Mouse (Mus musculus) hindbrain, postnatal 0 days (tissue): ENCODE results near the gene Rbpms2. TPM values are rescaled to one million over a fixed set of nuclear protein-coding genes. Genes with fewer than 3 reads are reported as not detected.

Experiments
- ATAC-seq: fragments of 200-750 bp; cut with Nextera tagmentation; 2 replicates; pipeline ENCODE4 v1.8.0; 2017; ENCODE audit warnings: mild to moderate bottlenecking, moderate TSS enrichment, moderate library complexity
- DNase-seq: peaks from one replicate; pipeline ENCODE4 v3.0.0-alpha.2; 2015; ENCODE audit warnings: low spot score
- H3K27ac ChIP-seq: fragments of 300-500 bp; sonication (generic); 2 replicates; pipeline ENCODE4 v1.5.1; 2014; ENCODE audit warnings: mild to moderate bottlenecking
- H3K27me3 ChIP-seq: fragments of 300-500 bp; sonication (generic); 2 replicates; pipeline ENCODE4 v1.6.1; 2014; ENCODE audit warnings: low read length, mixed read lengths; ENCODE audit not compliant: insufficient read depth
- H3K36me3 ChIP-seq: fragments of 300-500 bp; sonication (generic); 2 replicates; pipeline ENCODE4 v1.6.1; 2014; ENCODE audit warnings: low read length, mixed read lengths; ENCODE audit not compliant: insufficient read depth
- H3K4me1 ChIP-seq: fragments of 300-500 bp; sonication (generic); 2 replicates; pipeline ENCODE4 v1.6.1; 2014; ENCODE audit warnings: antibody characterized with exemption, low read length, mixed read lengths; ENCODE audit not compliant: insufficient read depth
- H3K4me2 ChIP-seq: fragments of 300-500 bp; sonication (generic); 2 replicates; pipeline ENCODE4 v1.6.1; 2014; ENCODE audit warnings: low read depth, mild to moderate bottlenecking, low read length, moderate library complexity, mixed read lengths
- H3K4me3 ChIP-seq: fragments of 300-500 bp; sonication (generic); 2 replicates; pipeline ENCODE4 v1.5.1; 2014; ENCODE audit warnings: low read length
- H3K9ac ChIP-seq: fragments of 300-500 bp; sonication (generic); replicated peaks from 2 replicates; pipeline ENCODE4 v1.6.1; 2014; ENCODE audit warnings: mild to moderate bottlenecking, low read length, moderate library complexity, mixed read lengths
- H3K9me3 ChIP-seq: fragments of 300-500 bp; sonication (generic); 2 replicates; pipeline ENCODE4 v1.6.1; 2016; ENCODE audit warnings: low read length, mixed read lengths
- CTCF ChIP-seq: IDR thresholded peaks from 2 replicates; pipeline ENCODE4 v1.5.1; 2016; ENCODE audit warnings: antibody characterized with exemption, control low read depth, low read depth
- WGBS: fragments of 180-500 bp; shearing (Covaris S2); extraction: QIAGEN DNeasy Blood & Tissue Kit; methylation state at CpG from one replicate; pipeline ENCODE4 v1.1.7; 2014; 5-methylcytosine and 5-hydroxymethylcytosine counted together
- polyA plus RNA-seq: library from polyadenylated mRNA; unstranded; fragments of >200 nt; fragmentation: Nextera tagmentation; extraction: Ambion mirVana; gene quantifications from 2 replicates; pipeline ENCODE4 v1.2.1, GENCODE M21; 2015
- total RNA-seq: library from RNA; depleted of rRNA; stranded (reverse); fragments of >200 nt; gene quantifications from 2 replicates; pipeline ENCODE4 v1.2.3, GENCODE M21; 2014; rRNA removed

Gene Rbpms2
- total and polyA plus RNA-seq, 2 experiments from 2014 or later: 3.3 to 5.1 TPM

- DNase-seq: no peak
- H3K4me2 ChIP-seq: no peak overlapping the region
- no peaks in the 10 kb centered on the region for H3K27me3 ChIP-seq
- no peaks in the 10 kb centered on the region for H3K4me1 ChIP-seq
- no peak overlapping the region for H3K27ac ChIP-seq
- WGBS: 77% methylated on average over 7 of the region's 7 CpGs
- no peak overlapping the region for H3K9ac ChIP-seq
- ATAC-seq: no peak
- no peak overlapping the region for H3K4me3 ChIP-seq
- no peaks in the 10 kb centered on the region for H3K9me3 ChIP-seq
- no peak for TF ChIP-seq CTCF
- H3K36me3 ChIP-seq: peaks cover 33% of the 10 kb centered on the region
Measured at GRCm38 (mm10) chr9:65697356-65697755, 67.9 kb downstream of the Rbpms2 start.

- H3K4me2 ChIP-seq: no peak overlapping the region
- H3K4me1 ChIP-seq: no peaks in the 10 kb centered on the region
- H3K36me3 ChIP-seq: peaks cover 35% of the 10 kb centered on the region
- no peaks in the 10 kb centered on the region for H3K9me3 ChIP-seq
- H3K27ac ChIP-seq: no peak overlapping the region
- H3K4me3 ChIP-seq: no peak overlapping the region
- H3K9ac ChIP-seq: no peak overlapping the region
- no peak for TF ChIP-seq CTCF
- no peak for DNase-seq
- no peaks in the 10 kb centered on the region for H3K27me3 ChIP-seq
- ATAC-seq: no peak
Measured at GRCm38 (mm10) chr9:65697992-65698391, 68.5 kb downstream of the Rbpms2 start.

- ATAC-seq: no peak
- Histone ChIP-seq H3K36me3 (peaks cover 31% of the 10 kb centered on the region; the same call in 1 of the 2 replicates), H3K4me3 (no peak overlapping the region), H3K27me3 (no peaks in the 10 kb centered on the region), H3K9ac (no peak overlapping the region), H3K4me2 (no peak overlapping the region), H3K9me3 (no peaks in the 10 kb centered on the region), H3K4me1 (no peaks in the 10 kb centered on the region), H3K27ac (no peak overlapping the region)
- no peak for TF ChIP-seq CTCF
- 83% methylated on average over 6 of the region's 6 CpGs for WGBS
- DNase-seq: no peak
Measured at GRCm38 (mm10) chr9:65700504-65700903, 71.1 kb downstream of the Rbpms2 start.

- Histone ChIP-seq H3K36me3 (peaks cover 24% of the 10 kb centered on the region; the same call in 1 of the 2 replicates), H3K27me3 (no peaks in the 10 kb centered on the region), H3K4me1 (no peaks in the 10 kb centered on the region), H3K9me3 (no peaks in the 10 kb centered on the region), H3K9ac (no peak overlapping the region), H3K27ac (no peak overlapping the region), H3K4me3 (no peak overlapping the region), H3K4me2 (no peak overlapping the region)
- TF ChIP-seq CTCF: no peak
- WGBS: 91% methylated on average over 9 of the region's 9 CpGs
- ATAC-seq (no peak), DNase-seq (no peak)
Measured at GRCm38 (mm10) chr9:65702286-65702685, 72.8 kb downstream of the Rbpms2 start.

GRCm38 (mm10) chr9:65703241-65703640 lies 73.8 kb downstream of the Rbpms2 start:
- no peaks in the 10 kb centered on the region for H3K4me1 ChIP-seq
- ATAC-seq: no peak
- no peak overlapping the region for H3K4me3 ChIP-seq
- no peak for TF ChIP-seq CTCF
- H3K27ac ChIP-seq: no peak overlapping the region
- DNase-seq: no peak
- peaks cover 22% of the 10 kb centered on the region; the same call in 1 of the 2 replicates for H3K36me3 ChIP-seq
- 88% methylated on average over 7 of the region's 7 CpGs for WGBS
- H3K4me2 ChIP-seq: no peak overlapping the region
- no peaks in the 10 kb centered on the region for H3K27me3 ChIP-seq
- no peak overlapping the region for H3K9ac ChIP-seq
- H3K9me3 ChIP-seq: no peaks in the 10 kb centered on the region

GRCm38 (mm10) chr9:65703926-65704595 lies 74.6 kb downstream of the Rbpms2 start:
- H3K9ac ChIP-seq: no peak overlapping the region

More at GRCm38 (mm10) chr9:65703926-65704595, 74.6 kb downstream of the Rbpms2 start:
- no peak overlapping the region for H3K27ac ChIP-seq
- 89% methylated on average over 24 of the region's 24 CpGs for WGBS
- no peak overlapping the region for H3K4me3 ChIP-seq
- no peaks in the 10 kb centered on the region for H3K27me3 ChIP-seq
- DNase-seq (no peak), ATAC-seq (no peak)
- H3K9me3 ChIP-seq: no peaks in the 10 kb centered on the region
- no peak overlapping the region for H3K4me2 ChIP-seq
- H3K36me3 ChIP-seq: peaks cover 22% of the 10 kb centered on the region; the same call in 1 of the 2 replicates
- TF ChIP-seq CTCF: no peak
- H3K4me1 ChIP-seq: no peaks in the 10 kb centered on the region

Other genes with a start within 250 kb of the Rbpms2 start
- 1.0 and 1.3 TPM in 2 replicates for gene Kbtbd13, start 238.0 kb upstream of the Rbpms2 start, total RNA-seq
- 0.46 and 0.50 TPM in 2 replicates for gene Kbtbd13, start 238.0 kb upstream of the Rbpms2 start, polyA plus RNA-seq
- 6.2 and 7.0 TPM in 2 replicates for gene Rasl12, start 231.1 kb upstream of the Rbpms2 start, total RNA-seq
- gene Rasl12, start 231.1 kb upstream of the Rbpms2 start, polyA plus RNA-seq: 4.0 and 4.7 TPM in 2 replicates
- not detected in 2 replicates for gene Slc51b, start 206.7 kb upstream of the Rbpms2 start, total RNA-seq
- not detected in 2 replicates for gene Slc51b, start 206.7 kb upstream of the Rbpms2 start, polyA plus RNA-seq
- gene Mtfmt, start 193.9 kb upstream of the Rbpms2 start, total RNA-seq: 11.8 and 19.0 TPM in 2 replicates
- gene Mtfmt, start 193.9 kb upstream of the Rbpms2 start, polyA plus RNA-seq: 16.4 and 18.9 TPM in 2 replicates
- 71.6 and 72.1 TPM in 2 replicates for gene Spg21, start 168.7 kb upstream of the Rbpms2 start, total RNA-seq
- gene Spg21, start 168.7 kb upstream of the Rbpms2 start, polyA plus RNA-seq: 91.9 and 99.3 TPM in 2 replicates
- gene Ankdd1a, start 109.5 kb upstream of the Rbpms2 start, total RNA-seq: 3.7 and 5.9 TPM in 2 replicates
- 0.81 and 1.2 TPM in 2 replicates for gene Ankdd1a, start 109.5 kb upstream of the Rbpms2 start, polyA plus RNA-seq
- gene Plekho2, start 49.6 kb upstream of the Rbpms2 start, total RNA-seq: 12.7 and 17.9 TPM in 2 replicates
- gene Plekho2, start 49.6 kb upstream of the Rbpms2 start, polyA plus RNA-seq: 7.0 and 7.8 TPM in 2 replicates
- 3.5 and 15.2 TPM in 2 replicates for gene Pif1, start 42.5 kb upstream of the Rbpms2 start, total RNA-seq
- gene Pif1, start 42.5 kb upstream of the Rbpms2 start, polyA plus RNA-seq: 2.4 and 2.9 TPM in 2 replicates
- 274 and 284 TPM in 2 replicates for gene Oaz2, start 38.4 kb downstream of the Rbpms2 start, total RNA-seq
- 365 and 387 TPM in 2 replicates for gene Oaz2, start 38.4 kb downstream of the Rbpms2 start, polyA plus RNA-seq
- 8.9 and 10.2 TPM in 2 replicates for gene Zfp609, start 197.9 kb downstream of the Rbpms2 start, total RNA-seq
- 4.1 and 5.6 TPM in 2 replicates for gene Zfp609, start 197.9 kb downstream of the Rbpms2 start, polyA plus RNA-seq